Mouse (Mus musculus): ENCODE results near the gene Ermard. TPM values are rescaled to one million over a fixed set of nuclear protein-coding genes. Genes with fewer than 3 reads are reported as not detected.

The Ermard gene
- total RNA-seq, 2 experiments from 2014 or later = 13.7 to 17.7 TPM

DNA sequence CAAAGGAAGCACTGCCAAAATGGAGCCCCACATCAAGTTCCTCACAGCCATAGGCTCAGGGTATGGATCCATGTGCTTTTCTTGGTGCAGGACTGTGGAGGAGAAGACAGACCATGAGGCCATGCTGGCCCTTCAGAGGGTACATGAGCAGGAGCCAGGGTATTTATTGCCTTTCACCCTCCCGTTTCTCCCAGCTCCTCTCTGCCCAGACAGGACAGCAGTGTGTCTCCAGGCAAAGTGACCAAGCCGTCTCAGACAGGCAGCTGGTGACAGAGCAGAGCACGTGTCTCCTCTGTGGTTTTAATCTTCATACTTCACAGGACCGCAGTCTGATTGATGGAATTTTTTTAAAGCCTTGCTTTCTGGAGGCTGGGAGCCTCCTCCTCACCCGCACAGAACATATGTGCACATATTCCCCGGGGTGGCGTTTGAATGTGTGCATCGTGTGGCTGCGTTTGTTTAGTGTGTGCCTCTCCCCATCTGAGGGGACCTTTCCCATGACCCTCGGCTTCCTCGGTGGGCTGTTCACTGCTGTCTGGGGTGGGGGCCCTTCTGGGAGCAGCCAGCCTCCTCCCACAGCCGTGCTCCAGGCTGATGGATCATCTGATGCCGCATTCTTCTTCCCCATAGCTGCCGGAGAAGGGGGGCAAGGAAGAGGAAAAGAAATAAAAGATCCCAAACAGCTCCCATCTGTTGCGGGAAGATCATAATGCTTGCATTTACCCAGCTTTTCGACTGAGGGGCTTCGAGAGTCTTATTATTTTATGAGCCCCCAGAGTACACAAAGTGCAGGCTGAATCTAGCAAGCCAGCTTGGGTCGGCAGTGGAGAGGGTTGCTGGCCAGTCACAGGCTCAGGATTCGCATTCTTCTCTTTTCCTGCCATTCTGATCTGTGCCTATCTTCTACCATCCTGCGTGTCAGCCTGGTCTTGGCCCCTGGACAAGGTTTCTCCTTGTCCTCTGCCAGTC, 67.7 kb downstream of the Ermard start:
- DNase-seq = no peak
- intact Hi-C loops (cut with DNase I) = no loop called here

DNA sequence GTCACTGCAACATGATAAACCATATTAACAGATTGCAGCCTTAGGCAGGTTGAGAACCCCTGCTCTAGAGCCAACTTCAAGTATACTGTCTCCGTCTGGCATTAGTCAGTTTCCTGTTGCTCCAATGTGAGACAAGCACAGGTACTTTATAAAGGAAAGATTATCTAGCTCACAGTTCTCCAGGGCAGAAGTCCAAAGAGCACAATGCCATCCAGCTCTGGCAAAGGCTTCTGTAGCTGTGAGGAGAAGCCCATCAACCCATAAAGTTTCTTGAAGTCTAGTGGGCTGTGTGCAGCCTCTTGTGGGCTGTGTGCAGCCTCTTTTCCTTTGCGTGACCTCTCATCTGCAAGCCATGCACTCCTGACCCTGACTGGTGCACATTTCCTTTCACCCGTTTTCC, 74.5 kb downstream of the Ermard start:
- DNase-seq = no peak
- intact Hi-C loops (cut with DNase I) = no loop called here

- DNase-seq = no peak
- intact Hi-C loops (cut with DNase I) = no loop called here
Measured at GRCm38 (mm10) chr17:15120096-15120495, 79.1 kb downstream of the Ermard start.

DNA sequence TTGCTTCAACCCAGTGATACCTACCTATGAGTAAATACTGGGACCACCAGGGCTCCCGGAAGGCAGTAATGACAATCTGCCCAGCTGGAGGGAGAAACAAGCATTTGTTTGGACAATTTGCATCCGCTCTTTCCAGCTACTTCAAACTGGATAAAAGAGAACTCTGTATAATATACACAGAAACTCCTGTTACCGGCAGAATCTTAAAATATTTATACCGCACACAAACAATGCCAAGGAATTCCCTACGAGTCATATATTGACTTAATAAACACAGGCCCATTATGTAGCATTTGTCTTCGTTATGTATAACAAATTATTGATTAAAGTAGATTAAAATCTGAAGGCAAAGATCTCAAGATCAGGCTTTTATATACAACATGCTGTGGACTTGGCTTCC, 79.6 kb downstream of the Ermard start:
- DNase-seq = no peak
- intact Hi-C loops (cut with DNase I) = no loop called here

GRCm38 (mm10) chr17:15129630-15130287, 88.8 kb downstream of the Ermard start:
- DNase-seq = peak; percentile 37 to 55
- intact Hi-C loops (cut with DNase I) = no loop called here

GRCm38 (mm10) chr17:15130288-15130656, 89.3 kb downstream of the Ermard start:
- intact Hi-C loops (cut with DNase I) = no loop called here
- no peak for DNase-seq

- intact Hi-C loops (cut with DNase I) = no loop called here
- no peak for DNase-seq
Measured at GRCm38 (mm10) chr17:15134905-15135669, 94.1 kb downstream of the Ermard start.

DNA sequence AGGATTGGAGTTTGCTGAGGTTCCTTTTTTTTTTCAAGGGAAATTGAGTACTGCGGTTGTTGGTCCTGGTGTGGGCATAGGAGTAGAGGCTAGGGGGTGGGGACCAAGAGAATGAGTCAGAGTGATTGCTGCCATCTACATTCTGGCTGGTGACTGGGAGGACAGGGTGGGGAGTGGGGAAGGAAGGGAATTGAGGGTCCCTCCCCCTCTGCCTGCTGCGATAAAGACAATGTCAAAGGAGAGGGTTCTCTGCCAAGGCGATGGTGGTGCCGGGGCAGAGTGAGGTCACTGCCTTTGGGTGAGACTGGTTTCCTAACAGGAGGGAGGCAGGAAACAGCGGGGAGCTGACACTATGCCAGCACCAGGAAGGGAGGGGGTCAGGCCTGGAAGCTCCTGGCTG, 96.4 kb downstream of the Ermard start:
- intact Hi-C loops (cut with DNase I) = no loop called here
- DNase-seq = no peak

Other genes with a start within 250 kb of the Ermard start
- gene Wdr27, start 98.0 kb upstream of the Ermard start, total RNA-seq (2021) = 1 to 10 TPM; 1.8 to 2.0 TPM
- gene 1600012H06Rik, start 98.0 kb upstream of the Ermard start, total RNA-seq (2021) = 1 to 10 TPM; 6.5 to 8.6 TPM
- 10 to 100 TPM; 43.2 to 46.4 TPM for gene Phf10, start 79.9 kb upstream of the Ermard start, total RNA-seq (2021)
- gene 9030025P20Rik, start 62.7 kb upstream of the Ermard start, total RNA-seq (2021) = 1 to 10 TPM; 2.2 to 2.6 TPM
- not detected for gene Gm3417, start 62.4 kb upstream of the Ermard start, total RNA-seq (2021)
- gene Gm3435, start 31.0 kb upstream of the Ermard start, total RNA-seq (2021) = 1 to 10 TPM; 1.4 to 1.7 TPM
- gene Tcte3, start 280 bp downstream of the Ermard start, total RNA-seq (2021) = not detected
- under 1 TPM; 0.79 to 0.89 TPM for gene Gm3448, start 329 bp downstream of the Ermard start, total RNA-seq (2021)